Mouse (Mus musculus) adrenal gland, postnatal 10 days (tissue): ENCODE data around the gene Gm3383. TPM values are rescaled to one million over a fixed set of nuclear protein-coding genes. Genes with fewer than 3 reads are reported as not detected.
"Not testable (repeated sequence)": the region's sequence is repeated elsewhere in the genome, so short reads cannot be mapped to it uniquely, and the experiment has no call there.

Source experiments
- DNase-seq: peaks from one replicate; pipeline ENCODE4 v3.0.0; 2021; ENCODE audit warnings: mixed read lengths
- long read RNA-seq, 2 experiments: library from polyadenylated mRNA; stranded (forward); transcript quantifications; one replicate each; pipeline ENCODE4 v2.0.0; 2021
- total RNA-seq, 2 experiments: library from RNA; stranded (reverse); gene quantifications; 2 replicates each; pipeline ENCODE4 v1.2.3; 2021

Gene Gm3383
- total RNA-seq = 1 to 10 TPM; 1.5 to 1.6 TPM
- long read RNA-seq, experiment 1 = 0 reads
- long read RNA-seq, experiment 2, partial matches to known transcripts = 0 of 1 reads
- long read RNA-seq, experiment 2, other reads (novel, unspliced or antisense) = 1 of 1 reads

GRCm38 (mm10) chr14:5807882-5808281, at the start of gene Gm3383:
Gm3383 (minus strand) TSS chr14:5807982.
- DNase-seq = not testable (repeated sequence)

DNA sequence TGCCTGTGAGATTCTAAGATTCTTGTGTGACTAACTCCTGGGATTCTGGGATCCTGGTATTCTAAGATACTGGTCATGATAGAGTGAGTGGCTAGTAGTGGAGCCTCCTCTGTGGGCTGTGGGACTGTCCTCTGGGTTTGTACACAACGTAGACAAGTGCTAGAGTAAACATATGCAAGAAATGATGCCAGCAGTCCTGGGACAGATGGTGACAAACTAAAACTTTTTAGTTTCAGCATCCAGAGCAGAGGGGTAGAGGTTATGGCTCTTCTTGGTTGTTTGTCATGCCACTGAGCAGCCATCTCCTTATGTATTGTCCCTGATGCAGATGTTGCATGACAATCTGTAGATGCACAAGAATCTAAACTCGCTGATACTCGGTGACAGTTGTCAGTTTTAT, 48.1 kb upstream of the Gm3383 start:
- DNase-seq = not testable (repeated sequence)

DNA sequence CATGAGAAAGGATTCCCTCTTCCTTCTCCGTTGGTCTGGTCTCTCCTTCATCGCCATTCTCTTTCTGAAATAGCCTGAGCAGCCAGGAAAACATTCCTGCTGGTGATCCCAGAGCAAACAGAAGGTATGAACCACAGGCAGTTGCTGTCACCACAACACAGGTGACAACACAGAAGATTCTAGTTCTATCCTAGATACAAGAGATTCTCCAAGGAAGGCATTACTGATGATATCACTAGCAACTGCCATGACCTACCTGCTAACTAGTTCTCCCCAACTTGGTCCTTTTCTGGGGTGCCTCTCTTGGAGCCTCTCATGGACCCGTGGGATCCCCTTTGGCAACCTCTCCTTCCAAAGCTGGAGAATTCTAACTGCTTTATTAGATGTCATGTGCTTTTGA, 22.4 kb upstream of the Gm3383 start, which contains the start of gene Gm3424:
Gene Gm3424, minus strand, starts transcription at position 101 of the 400 bp plus-strand sequence.
- DNase-seq = not testable (repeated sequence)

DNA sequence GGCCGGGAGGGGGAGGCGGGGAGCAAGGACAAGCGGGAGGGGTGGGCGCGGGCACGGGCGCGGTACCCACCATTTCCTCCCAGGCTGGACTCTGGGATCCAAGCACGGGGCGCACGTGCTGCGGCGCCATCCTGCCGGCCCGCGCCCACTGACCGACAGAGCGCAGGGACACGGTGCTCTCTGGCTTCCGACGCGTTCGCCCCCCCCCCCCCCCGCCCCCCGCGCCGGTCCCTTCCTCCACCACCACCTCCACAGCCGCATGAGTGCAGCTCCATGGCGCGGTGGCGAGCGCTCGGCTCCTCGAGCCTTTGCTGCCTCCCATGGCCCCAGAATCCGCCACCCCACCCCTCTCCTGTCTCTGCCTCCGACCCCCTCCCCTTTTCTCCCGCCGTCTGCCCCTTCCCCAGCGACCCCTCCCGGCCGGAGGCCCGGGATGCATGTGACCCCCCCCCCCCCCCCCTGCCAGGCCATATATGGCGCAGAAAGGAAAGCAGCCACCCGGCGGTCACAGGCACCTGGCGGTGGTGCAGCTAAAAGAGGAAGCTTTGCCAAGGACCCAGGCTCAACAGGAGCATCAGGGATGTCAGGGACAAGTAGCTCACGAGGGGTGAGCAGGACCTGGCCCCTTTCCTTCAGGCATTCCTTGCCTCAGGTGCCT, 5.0 kb upstream of the Gm3383 start:
- DNase-seq = not testable (repeated sequence)

GRCm38 (mm10) chr14:5741477-5741876, 66.3 kb downstream of the Gm3383 start, which contains the start of gene Gm3373:
Gm3373 (minus strand) TSS chr14:5741577.
- not testable (repeated sequence) for DNase-seq

GRCm38 (mm10) chr14:5687357-5687756, 120.4 kb downstream of the Gm3383 start, which contains the start of gene Gm9603:
Gm9603 (minus strand) TSS chr14:5687457.
- DNase-seq = not testable (repeated sequence)

GRCm38 (mm10) chr14:5632928-5633327, 174.9 kb downstream of the Gm3383 start, which contains the start of gene Gm8265:
Gm8265 (minus strand) TSS chr14:5633028.
- DNase-seq = not testable (repeated sequence)

Other genes starting within 250 kb of the Gm3383 start
- not detected for gene Gm8265, start 175.0 kb downstream of the Gm3383 start, total RNA-seq
- gene Gm9603, start 120.5 kb downstream of the Gm3383 start, total RNA-seq = not detected
- gene Gm3373, start 66.4 kb downstream of the Gm3383 start, total RNA-seq = under 1 TPM in 1 of 2 experiments, not detected in 1; 0.73 TPM
- not detected for gene Gm3424, start 22.3 kb upstream of the Gm3383 start, total RNA-seq
- gene Gm8237, start 72.4 kb upstream of the Gm3383 start, total RNA-seq = under 1 TPM; 0.60 to 0.91 TPM
- under 1 TPM; 0.27 to 0.69 TPM for gene Gm3248, start 153.8 kb upstream of the Gm3383 start, total RNA-seq
- gene Gm3453, start 171.2 kb upstream of the Gm3383 start, total RNA-seq = not detected